Mouse (Mus musculus): Measurements from ENCODE around the gene Fam71d. TPM values are rescaled to one million over a fixed set of nuclear protein-coding genes. Genes with fewer than 3 reads are reported as not detected.

Gene Fam71d
- polyA plus RNA-seq, 1 experiment from 2014 or later = 0.11 TPM

GRCm38 (mm10) chr12:78739633-78740032, 48.3 kb downstream of the Fam71d start:
- Histone ChIP-seq H3K27ac (no peak overlapping the region), H3K36me3 (no peaks in the 10 kb centered on the region), H3K27me3 (ENCODE audit: insufficient read depth, poor library complexity, severe bottlenecking) (no peaks in the 10 kb centered on the region), H3K4me1 (no peaks in the 10 kb centered on the region), H3K4me3 (no peak overlapping the region), H3K9me3 (no peaks in the 10 kb centered on the region)
- WGBS = 71% methylated on average over 2 of the region's 2 CpGs
- DNase-seq (ENCODE audit: low spot score) = no peak

- WGBS = 88% methylated on average over 2 of the region's 2 CpGs
- H3K9me3 ChIP-seq = no peaks in the 10 kb centered on the region
- no peak for DNase-seq (ENCODE audit: low spot score)
- H3K27me3 ChIP-seq (ENCODE audit: insufficient read depth, poor library complexity, severe bottlenecking) = no peaks in the 10 kb centered on the region
- H3K27ac ChIP-seq = no peak overlapping the region
- H3K4me3 ChIP-seq = no peak overlapping the region
- H3K4me1 ChIP-seq = no peaks in the 10 kb centered on the region
- H3K36me3 ChIP-seq = no peaks in the 10 kb centered on the region
Measured at GRCm38 (mm10) chr12:78740289-78740688, 49.0 kb downstream of the Fam71d start.

GRCm38 (mm10) chr12:78746226-78746625, 54.9 kb downstream of the Fam71d start:
- 71% methylated on average over 6 of the region's 6 CpGs for WGBS
- no peaks in the 10 kb centered on the region for H3K27me3 ChIP-seq (ENCODE audit: insufficient read depth, poor library complexity, severe bottlenecking)
- DNase-seq (ENCODE audit: low spot score) = no peak
- no peak overlapping the region for H3K4me3 ChIP-seq
- no peak overlapping the region for H3K27ac ChIP-seq
- H3K9me3 ChIP-seq = no peaks in the 10 kb centered on the region
- no peaks in the 10 kb centered on the region; the same call in 1 of the 2 replicates for H3K4me1 ChIP-seq
- no peaks in the 10 kb centered on the region for H3K36me3 ChIP-seq

GRCm38 (mm10) chr12:78747406-78747805, 56.1 kb downstream of the Fam71d start:
- H3K27ac ChIP-seq = no peak overlapping the region
- H3K27me3 ChIP-seq (ENCODE audit: insufficient read depth, poor library complexity, severe bottlenecking) = no peaks in the 10 kb centered on the region
- no peak overlapping the region for H3K4me3 ChIP-seq
- H3K4me1 ChIP-seq = peaks cover 3% of the 10 kb centered on the region
- H3K36me3 ChIP-seq = no peaks in the 10 kb centered on the region
- H3K9me3 ChIP-seq = no peaks in the 10 kb centered on the region
- DNase-seq (ENCODE audit: low spot score) = no peak
- 48% methylated on average over 1 of the region's 1 CpGs for WGBS

- H3K27ac ChIP-seq = peak overlapping the region; percentile 97
Measured at GRCm38 (mm10) chr12:78748113-78748512, 56.8 kb downstream of the Fam71d start.

GRCm38 (mm10) chr12:78748557-78749377, 57.4 kb downstream of the Fam71d start, which contains the start of gene Mpp5:
Gene Mpp5 (plus strand): TSS chr12:78748907.
- Histone ChIP-seq H3K9me3 (no peaks in the 10 kb centered on the region), H3K4me1 (peaks cover 3% of the 10 kb centered on the region), H3K27me3 (ENCODE audit: insufficient read depth, poor library complexity, severe bottlenecking) (no peaks in the 10 kb centered on the region), H3K4me3 (peak within 1 kb of the TSS; percentile 84), H3K27ac (peak within 1 kb of the TSS; percentile 97), H3K36me3 (no peaks in the 10 kb centered on the region)
- under 1% methylated on average over 95 of the region's 98 CpGs for WGBS
- peak; percentile 97 for DNase-seq (ENCODE audit: low spot score)

More at GRCm38 (mm10) chr12:78748113-78748512, 56.8 kb downstream of the Fam71d start:
- peaks cover 3% of the 10 kb centered on the region for H3K4me1 ChIP-seq
- DNase-seq (ENCODE audit: low spot score) = no peak
- H3K36me3 ChIP-seq = no peaks in the 10 kb centered on the region
- H3K9me3 ChIP-seq = no peaks in the 10 kb centered on the region
- under 1% methylated on average over 10 of the region's 10 CpGs for WGBS
- H3K27me3 ChIP-seq (ENCODE audit: insufficient read depth, poor library complexity, severe bottlenecking) = no peaks in the 10 kb centered on the region
- peak overlapping the region; percentile 84 for H3K4me3 ChIP-seq

GRCm38 (mm10) chr12:78749378-78749801, 58.1 kb downstream of the Fam71d start:
- DNase-seq (ENCODE audit: low spot score) = peak; percentile 85
- WGBS = under 1% methylated on average over 25 of the region's 25 CpGs
- Histone ChIP-seq H3K4me3 (peak overlapping the region; percentile 84), H3K27me3 (ENCODE audit: insufficient read depth, poor library complexity, severe bottlenecking) (no peaks in the 10 kb centered on the region), H3K4me1 (peaks cover 3% of the 10 kb centered on the region), H3K27ac (peak overlapping the region; percentile 97), H3K9me3 (no peaks in the 10 kb centered on the region), H3K36me3 (no peaks in the 10 kb centered on the region)

GRCm38 (mm10) chr12:78761979-78762378, 70.6 kb downstream of the Fam71d start:
- Histone ChIP-seq H3K4me1 (no peaks in the 10 kb centered on the region), H3K4me3 (no peak overlapping the region), H3K36me3 (no peaks in the 10 kb centered on the region), H3K27ac (no peak overlapping the region), H3K9me3 (no peaks in the 10 kb centered on the region), H3K27me3 (ENCODE audit: insufficient read depth, poor library complexity, severe bottlenecking) (no peaks in the 10 kb centered on the region)
- DNase-seq (ENCODE audit: low spot score) = no peak

GRCm38 (mm10) chr12:78769031-78769713, 77.8 kb downstream of the Fam71d start:
- no peak for DNase-seq (ENCODE audit: low spot score)
- Histone ChIP-seq H3K4me1 (0 out of 2 replicates have a peak, but pooled peaks cover 13% of the 10 kb centered on the region), H3K36me3 (0 out of 2 replicates have a peak, but pooled peaks cover 3% of the 10 kb centered on the region), H3K4me3 (no peak overlapping the region), H3K9me3 (no peaks in the 10 kb centered on the region), H3K27me3 (ENCODE audit: insufficient read depth, poor library complexity, severe bottlenecking) (no peaks in the 10 kb centered on the region), H3K27ac (no peak overlapping the region)
- 47% methylated on average over 6 of the region's 6 CpGs for WGBS

- Histone ChIP-seq H3K9me3 (no peaks in the 10 kb centered on the region), H3K4me1 (peaks cover 15% of the 10 kb centered on the region; the same call in 1 of the 2 replicates), H3K27me3 (ENCODE audit: insufficient read depth, poor library complexity, severe bottlenecking) (no peaks in the 10 kb centered on the region), H3K27ac (no peak overlapping the region), H3K36me3 (0 out of 2 replicates have a peak, but pooled peaks cover 3% of the 10 kb centered on the region), H3K4me3 (no peak overlapping the region)
- DNase-seq (ENCODE audit: low spot score) = no peak
- 18% methylated on average over 2 of the region's 2 CpGs for WGBS
Measured at GRCm38 (mm10) chr12:78773211-78773610, 81.9 kb downstream of the Fam71d start.

GRCm38 (mm10) chr12:78777916-78778315, 86.6 kb downstream of the Fam71d start:
- DNase-seq (ENCODE audit: low spot score) = no peak
- Histone ChIP-seq H3K36me3 (0 out of 2 replicates have a peak, but pooled peaks cover 3% of the 10 kb centered on the region), H3K9me3 (no peaks in the 10 kb centered on the region), H3K27ac (no peak overlapping the region), H3K4me3 (no peak overlapping the region), H3K27me3 (ENCODE audit: insufficient read depth, poor library complexity, severe bottlenecking) (no peaks in the 10 kb centered on the region), H3K4me1 (peaks cover 9% of the 10 kb centered on the region; the same call in 1 of the 2 replicates)
- 59% methylated on average over 2 of the region's 2 CpGs for WGBS

- WGBS = 75% methylated on average over 4 of the region's 4 CpGs
- H3K27ac ChIP-seq = no peak overlapping the region
- H3K36me3 ChIP-seq = 0 out of 2 replicates have a peak, but pooled peaks cover 3% of the 10 kb centered on the region
- no peaks in the 10 kb centered on the region for H3K9me3 ChIP-seq
- peaks cover 4% of the 10 kb centered on the region; the same call in 1 of the 2 replicates for H3K4me1 ChIP-seq
- H3K27me3 ChIP-seq (ENCODE audit: insufficient read depth, poor library complexity, severe bottlenecking) = no peaks in the 10 kb centered on the region
- no peak for DNase-seq (ENCODE audit: low spot score)
- H3K4me3 ChIP-seq = no peak overlapping the region
Measured at GRCm38 (mm10) chr12:78778423-78779067, 87.2 kb downstream of the Fam71d start.
